Comparison of ENCODE assay signal across 8 mouse cellular contexts in the genomic region with DNA sequence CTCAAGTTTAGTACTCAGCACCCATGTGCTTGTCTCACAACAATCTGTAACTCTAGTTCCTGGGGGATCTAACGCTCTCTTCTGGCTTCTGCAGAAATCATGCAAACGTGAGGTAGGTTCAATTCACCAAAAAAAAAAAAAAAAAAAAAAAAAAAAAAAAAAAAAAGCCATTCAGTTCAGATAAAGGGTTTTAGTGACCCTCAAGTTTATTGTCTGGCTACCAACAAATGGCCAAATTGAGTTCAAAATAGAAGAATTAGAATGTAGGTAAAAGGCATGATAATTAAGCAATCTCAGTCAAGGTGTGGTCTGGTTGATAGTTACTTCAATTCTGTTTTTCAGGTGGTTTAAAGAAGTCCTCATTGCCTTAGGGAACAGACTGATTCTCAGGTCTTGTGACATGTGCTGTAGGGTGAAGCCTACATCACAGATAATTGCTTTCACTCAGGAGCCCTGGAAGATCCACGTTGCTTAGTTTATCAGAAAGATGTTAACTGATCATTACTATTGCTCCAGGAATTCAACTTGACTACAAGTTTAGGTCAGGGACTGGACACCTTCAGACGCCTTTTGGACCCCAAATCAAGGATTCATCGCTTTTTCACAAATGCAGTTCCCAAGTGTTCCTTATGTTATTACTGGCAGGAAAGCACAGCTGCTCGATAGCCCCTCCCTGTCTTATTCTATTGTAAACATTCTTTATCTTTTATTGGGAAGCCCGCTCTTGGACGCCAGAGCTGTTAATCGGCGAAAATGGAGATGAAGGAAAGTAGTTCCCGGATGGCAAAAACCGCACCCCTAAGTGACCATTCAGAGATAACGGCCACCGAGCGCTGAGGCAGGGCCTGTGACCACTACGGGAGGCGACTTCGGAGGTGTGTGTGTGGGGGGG. TPM values are rescaled to one million over a fixed set of nuclear protein-coding genes. Genes with fewer than 3 reads are reported as not detected.
DNase-seq lines count a peak whose midpoint lies in the region; ATAC-seq and TF ChIP-seq lines count a peak whose summit lies in the region.

No protein-coding gene starts in this region.

- H3K36me3 ChIP-seq in kidney, adult 2 months (ENCODE audit: control insufficient read depth, insufficient read depth, low read length), result no peaks in the 10 kb centered on the region
- no peaks in the 10 kb centered on the region for H3K36me3 ChIP-seq in forebrain, postnatal 0 days (ENCODE audit: insufficient read depth)
- H3K36me3 ChIP-seq in midbrain, embryonic 10.5 days, result peaks cover 21% of the 10 kb centered on the region

- H3K9ac ChIP-seq in forebrain, postnatal 0 days, result peak overlapping the region; percentile 90

- H3K27ac ChIP-seq in kidney, adult 2 months (ENCODE audit: insufficient read depth, low read depth, low read length), result peak overlapping the region; percentile 76
- H3K27ac ChIP-seq in forebrain, postnatal 0 days (ENCODE audit: low read depth, low read length), result peak overlapping the region; percentile 87
- H3K27ac ChIP-seq in midbrain, embryonic 10.5 days (replicated peaks), result peak overlapping the region; percentile 94

- H3K27me3 ChIP-seq in kidney, adult 2 months (replicated peaks; ENCODE audit: control insufficient read depth, insufficient read depth, low read length), result no peaks in the 10 kb centered on the region
- no peaks in the 10 kb centered on the region for H3K27me3 ChIP-seq in forebrain, postnatal 0 days (ENCODE audit: insufficient read depth, low read length)
- H3K27me3 ChIP-seq in midbrain, embryonic 10.5 days (ENCODE audit: low read depth, poor library complexity, severe bottlenecking), result no peaks in the 10 kb centered on the region

- TF ChIP-seq POLR2A in kidney, adult 2 months (IDR thresholded peaks at IDR 0.05; ENCODE audit: low read depth, low read length), result peak; percentile 21

- no peak for TF ChIP-seq CTCF in kidney, adult 2 months (conservative IDR thresholded peaks at IDR 0.05; ENCODE audit: insufficient read depth, insufficient read length, low read depth, low read length)
- TF ChIP-seq CTCF in forebrain, postnatal 0 days (IDR thresholded peaks at IDR 0.05; ENCODE audit: low read depth), result no peak

- WGBS in kidney, adult 2 months, result 22% methylated on average over 18 of the region's 18 CpGs
- WGBS in forebrain, postnatal 0 days, result 22% methylated on average over 18 of the region's 18 CpGs
- WGBS in midbrain, embryonic 10.5 days, result 27% methylated on average over 18 of the region's 18 CpGs

- H3K9me3 ChIP-seq in forebrain, postnatal 0 days (ENCODE audit: low read length), result no peaks in the 10 kb centered on the region
- H3K9me3 ChIP-seq in midbrain, embryonic 10.5 days (replicated peaks), result peaks cover 14% of the 10 kb centered on the region

- peak overlapping the region; percentile 93 for H3K4me3 ChIP-seq in kidney, adult 2 months (ENCODE audit: insufficient read depth, low read depth, low read length)
- peak overlapping the region; percentile 99 for H3K4me3 ChIP-seq in forebrain, postnatal 0 days (ENCODE audit: low read depth, low read length)
- H3K4me3 ChIP-seq in midbrain, embryonic 10.5 days, result peak overlapping the region; percentile 100

- no peak for DNase-seq in kidney, adult 2 months
- DNase-seq in kidney, postnatal 14 days, result no peak
- peak; percentile 54 for DNase-seq in MEL-GATA-1-ER (ENCODE audit: extremely low read depth, low read depth)
- DNase-seq in forebrain, postnatal 0 days, result no peak
- DNase-seq in midbrain, embryonic 10.5 days (ENCODE audit: low spot score), result no peak
- DNase-seq in layer of hippocampus, adult 8-10 months (ENCODE audit: low spot score in 2 of 2), result no peak
- no peak for DNase-seq in adrenal gland, postnatal 36 days
- no peak for DNase-seq in cerebellum, postnatal 25 days

- H3K4me2 ChIP-seq in forebrain, postnatal 0 days (ENCODE audit: low read depth), result peak overlapping the region; percentile 64

- peak; percentile 15; the same call in 1 of the 2 replicates for ATAC-seq in forebrain, postnatal 0 days

- H3K4me1 ChIP-seq in kidney, adult 2 months (ENCODE audit: control insufficient read depth, insufficient read depth, low read length), result peaks cover 20% of the 10 kb centered on the region
- peaks cover 9% of the 10 kb centered on the region; the same call in 1 of the 2 replicates for H3K4me1 ChIP-seq in forebrain, postnatal 0 days (ENCODE audit: insufficient read depth)
- H3K4me1 ChIP-seq in midbrain, embryonic 10.5 days, result peaks cover 23% of the 10 kb centered on the region

RNA-seq across cellular contexts. Expression of gene Maea, which starts 0.7 kb away (rescaled TPM):
- 109 and 123 TPM in 2 replicates for polyA plus RNA-seq in kidney, adult 2 months (2012; rRNA removed)
- total RNA-seq in forebrain, postnatal 0 days (2014; rRNA removed), result 119 and 124 TPM in 2 replicates
- 90.2 and 101 TPM in 2 replicates for polyA plus RNA-seq in forebrain, postnatal 0 days (2015; fragmentation: Nextera tagmentation; extraction: Ambion mirVana)
- polyA plus RNA-seq in midbrain, embryonic 10.5 days (2016; fragmentation: Nextera tagmentation; extraction: Ambion mirVana), result 177 and 182 TPM in 2 replicates
- 100 to 1,000 TPM in 2 of 4 experiments, 10 to 100 TPM in 2; 95.1 to 105 (median 98.5) TPM for total RNA-seq in layer of hippocampus, adult 8-10 months (2022)
- 100 to 1,000 TPM; 119 to 120 TPM for total RNA-seq in adrenal gland, postnatal 36 days (2021)

RNA-seq across cellular contexts. Expression of gene Uvssa, which starts 43.7 kb away (rescaled TPM):
- 4.3 and 5.4 TPM in 2 replicates for polyA plus RNA-seq in kidney, adult 2 months (2012; rRNA removed)
- total RNA-seq in forebrain, postnatal 0 days (2014; rRNA removed), result 7.7 and 12.1 TPM in 2 replicates
- polyA plus RNA-seq in forebrain, postnatal 0 days (2015; fragmentation: Nextera tagmentation; extraction: Ambion mirVana), result 4.3 and 6.0 TPM in 2 replicates
- 6.1 and 8.1 TPM in 2 replicates for polyA plus RNA-seq in midbrain, embryonic 10.5 days (2016; fragmentation: Nextera tagmentation; extraction: Ambion mirVana)
- total RNA-seq in layer of hippocampus, adult 8-10 months (2022), result 1 to 10 TPM; 7.0 to 9.7 (median 8.3) TPM
- 1 to 10 TPM; 5.8 to 8.4 TPM for total RNA-seq in adrenal gland, postnatal 36 days (2021)

RNA-seq across cellular contexts. Expression of gene Ctbp1, which starts 59.8 kb away (rescaled TPM):
- 209 and 253 TPM in 2 replicates for polyA plus RNA-seq in kidney, adult 2 months (2012; rRNA removed)
- total RNA-seq in forebrain, postnatal 0 days (2014; rRNA removed), result 417 and 478 TPM in 2 replicates
- 350 and 388 TPM in 2 replicates for polyA plus RNA-seq in forebrain, postnatal 0 days (2015; fragmentation: Nextera tagmentation; extraction: Ambion mirVana)
- polyA plus RNA-seq in midbrain, embryonic 10.5 days (2016; fragmentation: Nextera tagmentation; extraction: Ambion mirVana), result 484 and 530 TPM in 2 replicates
- total RNA-seq in layer of hippocampus, adult 8-10 months (2022), result 100 to 1,000 TPM; 255 to 270 (median 268) TPM
- total RNA-seq in adrenal gland, postnatal 36 days (2021), result 100 to 1,000 TPM; 225 to 232 TPM
